Mouse (Mus musculus): ENCODE measurements around the gene Stard7. TPM values are rescaled to one million over a fixed set of nuclear protein-coding genes. Genes with fewer than 3 reads are reported as not detected.

The Stard7 gene
- total and polyA plus RNA-seq, 2 experiments from 2014 or later = 104 to 151 TPM

DNA sequence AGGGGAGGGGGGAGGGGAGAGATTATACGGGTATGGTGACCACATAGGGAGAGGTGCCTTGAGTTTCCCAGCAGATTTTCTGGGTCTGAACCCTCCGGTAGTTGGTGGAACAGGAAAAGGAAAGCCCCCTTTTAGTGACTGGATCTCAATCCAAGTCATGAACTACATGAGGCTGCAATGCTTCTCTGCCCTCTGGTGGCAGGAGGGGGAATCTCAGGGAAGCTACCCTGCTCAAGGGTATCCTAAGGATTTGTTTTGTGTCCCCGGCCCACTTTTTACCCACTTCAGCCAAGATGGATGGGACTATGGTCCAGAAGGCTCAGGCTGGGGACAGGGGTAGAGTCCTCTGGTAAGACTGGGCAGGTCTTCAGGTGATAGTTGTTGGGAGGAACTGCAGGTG, 71.1 kb downstream of the Stard7 start:
- peak; percentile 78 for TF ChIP-seq CTCF (IDR thresholded peaks at IDR 0.05)
- Histone ChIP-seq H3K9me3 (ENCODE audit: low read length) (no peaks in the 10 kb centered on the region), H3K4me1 (ENCODE audit: insufficient read depth, low read length) (no peaks in the 10 kb centered on the region), H3K36me3 (ENCODE audit: insufficient read depth, low read length) (no peaks in the 10 kb centered on the region), H3K27ac (ENCODE audit: low read depth, low read length) (no peak overlapping the region), H3K4me3 (ENCODE audit: low read depth, low read length) (no peak overlapping the region), H3K27me3 (ENCODE audit: insufficient read depth, low read length) (peaks cover 4% of the 10 kb centered on the region; the same call in 1 of the 2 replicates), H3K9ac (replicated peaks; ENCODE audit: low read length, poor library complexity, severe bottlenecking) (no peak overlapping the region), H3K4me2 (ENCODE audit: low read depth, low read length, poor library complexity, severe bottlenecking) (no peak overlapping the region)
- ATAC-seq (ENCODE audit: low FRiP score) (no peak), DNase-seq (ENCODE audit: low spot score) (peak; percentile 34)
- 16% methylated on average over 3 of the region's 3 CpGs for WGBS

- DNase-seq (ENCODE audit: low spot score) = no peak
- Histone ChIP-seq H3K27ac (ENCODE audit: low read depth, low read length) (no peak overlapping the region), H3K27me3 (ENCODE audit: insufficient read depth, low read length) (no peaks in the 10 kb centered on the region; the same call in 1 of the 2 replicates), H3K4me2 (ENCODE audit: low read depth, low read length, poor library complexity, severe bottlenecking) (no peak overlapping the region), H3K4me3 (ENCODE audit: low read depth, low read length) (no peak overlapping the region), H3K9me3 (ENCODE audit: low read length) (no peaks in the 10 kb centered on the region), H3K36me3 (ENCODE audit: insufficient read depth, low read length) (no peaks in the 10 kb centered on the region), H3K9ac (replicated peaks; ENCODE audit: low read length, poor library complexity, severe bottlenecking) (no peak overlapping the region), H3K4me1 (ENCODE audit: insufficient read depth, low read length) (no peaks in the 10 kb centered on the region)
- WGBS = 71% methylated on average over 1 of the region's 1 CpGs
- peak; percentile 43 for TF ChIP-seq CTCF (IDR thresholded peaks at IDR 0.05)
- ATAC-seq (ENCODE audit: low FRiP score) = no peak
Measured at GRCm38 (mm10) chr2:127346334-127346733, 76.3 kb downstream of the Stard7 start.

GRCm38 (mm10) chr2:127347147-127347985, 77.3 kb downstream of the Stard7 start:
- no peaks in the 10 kb centered on the region; the same call in 1 of the 2 replicates for H3K27me3 ChIP-seq (ENCODE audit: insufficient read depth, low read length)
- no peak overlapping the region for H3K9ac ChIP-seq (replicated peaks; ENCODE audit: low read length, poor library complexity, severe bottlenecking)
- no peak for TF ChIP-seq CTCF (IDR thresholded peaks at IDR 0.05)
- no peaks in the 10 kb centered on the region for H3K9me3 ChIP-seq (ENCODE audit: low read length)
- H3K4me3 ChIP-seq (ENCODE audit: low read depth, low read length) = no peak overlapping the region
- no peak overlapping the region for H3K27ac ChIP-seq (ENCODE audit: low read depth, low read length)
- DNase-seq (ENCODE audit: low spot score) (no peak), ATAC-seq (ENCODE audit: low FRiP score) (no peak)
- no peak overlapping the region for H3K4me2 ChIP-seq (ENCODE audit: low read depth, low read length, poor library complexity, severe bottlenecking)
- 79% methylated on average over 13 of the region's 13 CpGs for WGBS
- no peaks in the 10 kb centered on the region for H3K36me3 ChIP-seq (ENCODE audit: insufficient read depth, low read length)
- H3K4me1 ChIP-seq (ENCODE audit: insufficient read depth, low read length) = no peaks in the 10 kb centered on the region

Other genes starting within 250 kb of the Stard7 start
- 9.4 and 12.1 TPM in 2 replicates for gene Blvra, start 199.6 kb upstream of the Stard7 start, total RNA-seq (2014; rRNA removed)
- gene Blvra, start 199.6 kb upstream of the Stard7 start, polyA plus RNA-seq (2015; fragmentation: Nextera tagmentation; extraction: Ambion mirVana) = 29.4 and 30.6 TPM in 2 replicates
- 4.0 and 6.6 TPM in 2 replicates for gene Ncaph, start 136.3 kb upstream of the Stard7 start, total RNA-seq (2014; rRNA removed)
- 6.3 and 6.7 TPM in 2 replicates for gene Ncaph, start 136.3 kb upstream of the Stard7 start, polyA plus RNA-seq (2015; fragmentation: Nextera tagmentation; extraction: Ambion mirVana)
- 9.6 and 11.2 TPM in 2 replicates for gene Itpripl1, start 126.8 kb upstream of the Stard7 start, total RNA-seq (2014; rRNA removed)
- 7.0 and 7.6 TPM in 2 replicates for gene Itpripl1, start 126.8 kb upstream of the Stard7 start, polyA plus RNA-seq (2015; fragmentation: Nextera tagmentation; extraction: Ambion mirVana)
- gene 1810024B03Rik, start 61.9 kb upstream of the Stard7 start, total RNA-seq (2014; rRNA removed) = 0.66 TPM in 1 of 2 replicates, not detected in the other
- gene 1810024B03Rik, start 61.9 kb upstream of the Stard7 start, polyA plus RNA-seq (2015; fragmentation: Nextera tagmentation; extraction: Ambion mirVana) = 0.96 and 1.2 TPM in 2 replicates
- gene Snrnp200, start 61.8 kb upstream of the Stard7 start, total RNA-seq (2014; rRNA removed) = 95.1 and 106 TPM in 2 replicates
- 32.5 and 32.9 TPM in 2 replicates for gene Snrnp200, start 61.8 kb upstream of the Stard7 start, polyA plus RNA-seq (2015; fragmentation: Nextera tagmentation; extraction: Ambion mirVana)
- 27.5 and 33.9 TPM in 2 replicates for gene Ciao1, start 22.4 kb upstream of the Stard7 start, total RNA-seq (2014; rRNA removed)
- 23.9 and 29.8 TPM in 2 replicates for gene Ciao1, start 22.4 kb upstream of the Stard7 start, polyA plus RNA-seq (2015; fragmentation: Nextera tagmentation; extraction: Ambion mirVana)
- 108 and 131 TPM in 2 replicates for gene Tmem127, start 22.3 kb upstream of the Stard7 start, total RNA-seq (2014; rRNA removed)
- gene Tmem127, start 22.3 kb upstream of the Stard7 start, polyA plus RNA-seq (2015; fragmentation: Nextera tagmentation; extraction: Ambion mirVana) = 74.0 and 75.5 TPM in 2 replicates
- 10.8 and 18.0 TPM in 2 replicates for gene Dusp2, start 65.9 kb downstream of the Stard7 start, total RNA-seq (2014; rRNA removed)
- gene Dusp2, start 65.9 kb downstream of the Stard7 start, polyA plus RNA-seq (2015; fragmentation: Nextera tagmentation; extraction: Ambion mirVana) = 23.0 and 23.6 TPM in 2 replicates
- not detected in 2 replicates for gene Astl, start 68.4 kb downstream of the Stard7 start, total RNA-seq (2014; rRNA removed)
- not detected in 2 replicates for gene Astl, start 68.4 kb downstream of the Stard7 start, polyA plus RNA-seq (2015; fragmentation: Nextera tagmentation; extraction: Ambion mirVana)
- gene Adra2b, start 93.0 kb downstream of the Stard7 start, total RNA-seq (2014; rRNA removed) = 0.66 and 0.71 TPM in 2 replicates
- 0.54 and 0.68 TPM in 2 replicates for gene Adra2b, start 93.0 kb downstream of the Stard7 start, polyA plus RNA-seq (2015; fragmentation: Nextera tagmentation; extraction: Ambion mirVana)
- gene Gpat2, start 155.0 kb downstream of the Stard7 start, total RNA-seq (2014; rRNA removed) = 0.09 and 0.55 TPM in 2 replicates
- gene Gpat2, start 155.0 kb downstream of the Stard7 start, polyA plus RNA-seq (2015; fragmentation: Nextera tagmentation; extraction: Ambion mirVana) = 0.16 and 0.23 TPM in 2 replicates
- gene Fahd2a, start 174.3 kb downstream of the Stard7 start, total RNA-seq (2014; rRNA removed) = 25.1 and 32.4 TPM in 2 replicates
- 27.3 and 29.2 TPM in 2 replicates for gene Fahd2a, start 174.3 kb downstream of the Stard7 start, polyA plus RNA-seq (2015; fragmentation: Nextera tagmentation; extraction: Ambion mirVana)